8 mouse cellular contexts compared by ENCODE assay signal in the genomic region with DNA sequence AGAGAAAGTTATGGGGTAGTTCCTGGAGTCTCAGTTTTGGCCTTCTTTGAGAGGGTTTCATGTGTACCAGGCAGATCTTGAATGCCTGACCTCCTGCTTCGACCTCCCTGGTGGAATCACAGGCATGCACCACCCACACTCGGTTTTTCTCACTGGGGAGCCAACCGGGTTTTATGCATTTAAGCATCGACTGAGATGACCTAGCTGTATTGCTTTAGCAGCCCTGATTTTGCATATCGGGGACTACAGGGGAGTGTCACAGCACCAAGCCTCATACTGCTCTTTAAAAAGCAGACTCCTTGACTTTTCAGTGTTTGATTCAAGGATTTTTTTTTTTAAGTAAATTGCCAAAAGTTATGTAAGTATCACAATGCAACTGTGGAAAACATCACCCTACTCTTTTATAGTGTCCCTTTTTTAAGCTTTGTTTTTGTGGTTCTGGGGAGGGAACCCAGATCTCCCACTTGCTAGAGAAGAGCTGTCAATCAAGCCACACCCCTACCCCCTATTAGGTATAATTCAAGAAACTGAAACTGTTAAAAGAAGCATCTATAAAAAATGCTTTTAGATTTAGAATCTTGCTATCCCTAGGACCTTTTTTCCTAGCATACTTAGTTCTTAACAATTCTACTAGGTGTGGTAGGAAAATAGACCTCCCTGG. TPM values are rescaled to one million over a fixed set of nuclear protein-coding genes. Genes with fewer than 3 reads are reported as not detected.
A peak's percentile ranks its signal among the peaks of the same experiment; 100 is the strongest.
DNase-seq lines count a peak whose midpoint lies in the region; ATAC-seq and TF ChIP-seq lines count a peak whose summit lies in the region.

No protein-coding gene starts in this region.

- H3K9me3 ChIP-seq in kidney, embryonic 14.5 days (ENCODE audit: control insufficient read depth, low read length) = no peaks in the 10 kb centered on the region
- H3K9me3 ChIP-seq in ES-E14 (ENCODE audit: control insufficient read depth, insufficient read depth, low read depth, low read length) = no peaks in the 10 kb centered on the region
- no peaks in the 10 kb centered on the region for H3K9me3 ChIP-seq in erythroblast, embryonic 14.5 days (ENCODE audit: control insufficient read depth, low read length)
- H3K9me3 ChIP-seq in neural tube, embryonic 13.5 days = no peaks in the 10 kb centered on the region

- DNase-seq in kidney, adult 11 months = no peak
- no peak for DNase-seq in ES-E14 (ENCODE audit: low read depth, low spot score)
- peak; percentile 28 for DNase-seq in kidney, postnatal 10 days
- no peak for DNase-seq in cerebellum, postnatal 25 days
- DNase-seq in layer of hippocampus, postnatal 10 days (ENCODE audit: low spot score in 2 of 2) = no peak

- peak overlapping the region; percentile 82 for H3K4me3 ChIP-seq in kidney, embryonic 14.5 days (ENCODE audit: low read length)
- H3K4me3 ChIP-seq in ES-E14 (ENCODE audit: insufficient read depth in 1 of 2, low read depth in 1 of 2, low read length in 2 of 2, poor library complexity in 1 of 2, severe bottlenecking in 1 of 2) = peak overlapping the region; percentile 82 to 89
- peak overlapping the region; percentile 70 for H3K4me3 ChIP-seq in erythroblast, embryonic 14.5 days (replicated peaks)
- peak overlapping the region; percentile 86 for H3K4me3 ChIP-seq in neural tube, embryonic 13.5 days

- in situ Hi-C loops in ES-E14 (cut with MboI; ENCODE audit: low sequenced_read_pairs in 2 of 2, unreplicated experiment in 2 of 2) = no loop called here

- H3K9ac ChIP-seq in kidney, embryonic 14.5 days (ENCODE audit: low read depth, low read length) = peak overlapping the region; percentile 96
- H3K9ac ChIP-seq in ES-E14 (ENCODE audit: insufficient read depth, low read depth, low read length, poor library complexity, severe bottlenecking) = peak overlapping the region; percentile 42; the same call in 1 of the 2 replicates
- H3K9ac ChIP-seq in neural tube, embryonic 13.5 days = peak overlapping the region; percentile 98

- no peaks in the 10 kb centered on the region for H3K27me3 ChIP-seq in kidney, embryonic 14.5 days (ENCODE audit: control insufficient read depth, insufficient read depth, low read length)
- no peaks in the 10 kb centered on the region for H3K27me3 ChIP-seq in erythroblast, embryonic 14.5 days (ENCODE audit: control insufficient read depth)
- H3K27me3 ChIP-seq in neural tube, embryonic 13.5 days = no peaks in the 10 kb centered on the region

- 0% methylated on average over 5 of the region's 5 CpGs for WGBS in kidney, embryonic 14.5 days
- WGBS in neural tube, embryonic 13.5 days = 3% methylated on average over 5 of the region's 5 CpGs

- peak overlapping the region; percentile 67 for H3K4me2 ChIP-seq in kidney, embryonic 14.5 days (replicated peaks; ENCODE audit: low read depth, low read length)
- peak overlapping the region; percentile 96 for H3K4me2 ChIP-seq in neural tube, embryonic 13.5 days

- ATAC-seq in kidney, embryonic 14.5 days (ENCODE audit: low FRiP score, low TSS enrichment) = no peak
- no peak for ATAC-seq in neural tube, embryonic 13.5 days (ENCODE audit: low read depth)

- H3K36me3 ChIP-seq in kidney, embryonic 14.5 days (ENCODE audit: control insufficient read depth, insufficient read depth, low read length) = no peaks in the 10 kb centered on the region
- H3K36me3 ChIP-seq in ES-E14 (ENCODE audit: control insufficient read depth, insufficient read depth, low read length, poor library complexity, severe bottlenecking) = peaks cover 2% of the 10 kb centered on the region; the same call in 1 of the 2 replicates
- H3K36me3 ChIP-seq in erythroblast, embryonic 14.5 days (ENCODE audit: control insufficient read depth) = peaks cover 36% of the 10 kb centered on the region
- H3K36me3 ChIP-seq in neural tube, embryonic 13.5 days = no peaks in the 10 kb centered on the region

- H3K27ac ChIP-seq in kidney, embryonic 14.5 days (ENCODE audit: low read depth, low read length) = no peak overlapping the region
- H3K27ac ChIP-seq in ES-E14 (ENCODE audit: insufficient read depth, low read depth, low read length, poor library complexity, severe bottlenecking) = no peak overlapping the region
- H3K27ac ChIP-seq in neural tube, embryonic 13.5 days (replicated peaks) = peak overlapping the region; percentile 98; the same call in 1 of the 2 replicates

- H3K4me1 ChIP-seq in kidney, embryonic 14.5 days (ENCODE audit: control insufficient read depth, insufficient read depth, low read length) = peaks cover 23% of the 10 kb centered on the region
- H3K4me1 ChIP-seq in ES-E14 (ENCODE audit: control insufficient read depth in 2 of 2, insufficient read depth in 2 of 2, low read length in 2 of 2, poor library complexity in 1 of 2) = peaks cover 0 to 5% of the 10 kb centered on the region in 2 experiments; a peak in 1 of 4 replicates
- peaks cover 48% of the 10 kb centered on the region for H3K4me1 ChIP-seq in erythroblast, embryonic 14.5 days (ENCODE audit: control insufficient read depth)
- H3K4me1 ChIP-seq in neural tube, embryonic 13.5 days (replicated peaks) = peaks cover 56% of the 10 kb centered on the region

TF ChIP-seq in ES-E14, 5 proteins besides CTCF, POLR2A, EP300 and RAD21:
- TF ChIP-seq CHD2 (IDR thresholded peaks at IDR 0.05; ENCODE audit: low read depth, low read length) = no peak
- TF ChIP-seq ZC3H11A (IDR thresholded peaks at IDR 0.05; ENCODE audit: borderline replicate concordance, low read depth, low read length) = no peak
- no peak for TF ChIP-seq MAFK (IDR thresholded peaks at IDR 0.05; ENCODE audit: insufficient read depth, low read depth, low read length)
- TF ChIP-seq ZNF384 (IDR thresholded peaks at IDR 0.05; ENCODE audit: low read depth, low read length) = no peak
- TF ChIP-seq HCFC1 (IDR thresholded peaks at IDR 0.05; ENCODE audit: borderline replicate concordance, insufficient read depth, low read length) = no peak
TF ChIP-seq in ES-E14: peak in this region for 0.

RNA-seq across cellular contexts. Expression of a gene that starts 5.2 kb away (rescaled TPM):
- polyA plus RNA-seq in kidney, embryonic 14.5 days (2014; fragmentation: Nextera tagmentation; extraction: Ambion mirVana) = 59.4 and 66.7 TPM in 2 replicates
- total RNA-seq in ES-E14 (2012; rRNA removed) = 69.3 and 72.7 TPM in 2 replicates
- 2.4 and 2.8 TPM in 2 replicates for polyA plus RNA-seq in erythroblast, embryonic 14.5 days (2012)
- polyA plus RNA-seq in neural tube, embryonic 13.5 days (2015; fragmentation: Nextera tagmentation; extraction: Ambion mirVana) = 58.9 and 73.1 TPM in 2 replicates
- 10 to 100 TPM; 67.9 to 72.7 TPM for total RNA-seq in layer of hippocampus, postnatal 10 days (2021)

Comparison
In these comparisons a context has a peak if more than half of its experiments do, and no peak if none do; other contexts are left out.
1. H3K9ac ChIP-seq: peak in every context shown above with its lines; median percentile 98 in neural tube, embryonic 13.5 days; 96 in kidney, embryonic 14.5 days; 42 in ES-E14.
2. RNA of a gene that starts 5.2 kb away (polyA plus RNA-seq): 59.4 to 66.7 TPM in kidney, embryonic 14.5 days and 58.9 to 73.1 TPM in neural tube, embryonic 13.5 days; 2.4 to 2.8 TPM in erythroblast, embryonic 14.5 days; every median in the first group is over 10 times any median in the second.
3. Peak in every context shown above with its lines, with median percentiles within 50 percentile points of each other: H3K4me3 ChIP-seq.